Comparison of ENCODE assay signal across 19 mouse cellular contexts in the genomic region with DNA sequence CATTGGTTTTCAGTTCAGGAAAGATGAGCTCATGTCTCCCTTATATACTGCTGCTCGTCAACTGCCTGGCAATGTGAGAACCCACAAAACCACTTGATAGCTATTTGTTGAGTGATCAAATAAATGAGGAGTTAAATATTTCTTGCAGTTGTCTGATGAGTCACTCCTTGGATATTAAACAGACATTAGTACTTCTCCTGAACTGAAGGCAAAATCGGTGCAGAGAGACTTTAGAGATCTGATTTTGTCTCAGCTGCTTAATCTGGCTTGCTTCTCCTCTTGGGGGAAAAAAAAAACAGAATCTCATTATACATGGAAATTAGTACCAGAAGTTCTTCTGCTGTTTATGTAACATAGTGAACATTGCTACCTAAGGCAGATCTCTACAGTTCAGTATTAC.
"Had no signal": no experiment of that assay in that cellular context is flagged by ENCODE, and none has a peak within 500 bp of the region (broad histone marks: within the 10 kb centered on the region; RNA-seq: fewer than 3 reads in every experiment).

No protein-coding gene starts in this region.

- H3K27me3 ChIP-seq: limb, embryonic 12.5 days; limb, embryonic 15.5 days; liver, embryonic 12.5 days; liver, embryonic 15.5 days; lung, embryonic 15.5 days; midbrain, embryonic 15.5 days; neural tube, embryonic 13.5 days had no signal

- H3K36me3 ChIP-seq: limb, embryonic 12.5 days; limb, embryonic 15.5 days; liver, embryonic 12.5 days; liver, embryonic 15.5 days; lung, embryonic 15.5 days; midbrain, embryonic 15.5 days; neural tube, embryonic 13.5 days had no signal

- H3K27ac ChIP-seq: limb, embryonic 12.5 days; limb, embryonic 15.5 days; liver, embryonic 12.5 days; liver, embryonic 15.5 days; lung, embryonic 15.5 days; macrophage; midbrain, embryonic 15.5 days; neural tube, embryonic 13.5 days; stomach, postnatal 0 days had no signal

- ATAC-seq: liver, embryonic 12.5 days; midbrain, embryonic 15.5 days had no signal

- H3K4me2 ChIP-seq: limb, embryonic 12.5 days; limb, embryonic 15.5 days; liver, embryonic 12.5 days; liver, embryonic 15.5 days; lung, embryonic 15.5 days; midbrain, embryonic 15.5 days; neural tube, embryonic 13.5 days had no signal

- DNase-seq: kidney, adult 11 months; kidney, adult 8-10 months; kidney, postnatal 14 days; kidney, postnatal 4 days; left cerebral cortex, postnatal 4 days; lung, adult 18-20 months; lung, postnatal 14 days; right cerebral cortex, postnatal 4 days; thymus, postnatal 25 days had no signal

- H3K9me3 ChIP-seq: limb, embryonic 12.5 days; limb, embryonic 15.5 days; liver, embryonic 12.5 days; liver, embryonic 15.5 days; lung, embryonic 15.5 days; midbrain, embryonic 15.5 days; neural tube, embryonic 13.5 days had no signal

- H3K4me3 ChIP-seq: limb, embryonic 12.5 days; limb, embryonic 15.5 days; liver, embryonic 12.5 days; liver, embryonic 15.5 days; lung, embryonic 15.5 days; midbrain, embryonic 15.5 days; myocyte; neural tube, embryonic 13.5 days had no signal

- H3K9ac ChIP-seq: limb, embryonic 12.5 days; limb, embryonic 15.5 days; liver, embryonic 12.5 days; liver, embryonic 15.5 days; lung, embryonic 15.5 days; midbrain, embryonic 15.5 days; neural tube, embryonic 13.5 days had no signal

- H3K4me1 ChIP-seq: limb, embryonic 12.5 days; limb, embryonic 15.5 days; liver, embryonic 12.5 days; liver, embryonic 15.5 days; lung, embryonic 15.5 days; midbrain, embryonic 15.5 days; neural tube, embryonic 13.5 days had no signal
